Mouse (Mus musculus): ENCODE measurements around the gene Cdk11b. TPM values are rescaled to one million over a fixed set of nuclear protein-coding genes. Genes with fewer than 3 reads are reported as not detected.
"Not testable (repeated sequence)": the region's sequence is repeated elsewhere in the genome, so short reads cannot be mapped to it uniquely, and the experiment has no call there.

Cdk11b gene
- polyA plus RNA-seq, 1 experiment from 2014 or later, result 86.8 TPM

- no peaks in the 10 kb centered on the region for H3K27me3 ChIP-seq
- peaks cover 76% of the 10 kb centered on the region for H3K36me3 ChIP-seq
- 95% methylated on average over 3 of the region's 3 CpGs for WGBS
- ATAC-seq (ENCODE audit: low FRiP score), result no peak
- no peak overlapping the region for H3K4me3 ChIP-seq
- no peak overlapping the region for H3K4me2 ChIP-seq (replicated peaks)
- H3K9ac ChIP-seq, result no peak overlapping the region
- H3K9me3 ChIP-seq (replicated peaks), result no peaks in the 10 kb centered on the region
- no peaks in the 10 kb centered on the region for H3K4me1 ChIP-seq
- no peak overlapping the region for H3K27ac ChIP-seq
Observed at GRCm38 (mm10) chr4:155613264-155613663, 11.4 kb upstream of the Cdk11b start.

DNA sequence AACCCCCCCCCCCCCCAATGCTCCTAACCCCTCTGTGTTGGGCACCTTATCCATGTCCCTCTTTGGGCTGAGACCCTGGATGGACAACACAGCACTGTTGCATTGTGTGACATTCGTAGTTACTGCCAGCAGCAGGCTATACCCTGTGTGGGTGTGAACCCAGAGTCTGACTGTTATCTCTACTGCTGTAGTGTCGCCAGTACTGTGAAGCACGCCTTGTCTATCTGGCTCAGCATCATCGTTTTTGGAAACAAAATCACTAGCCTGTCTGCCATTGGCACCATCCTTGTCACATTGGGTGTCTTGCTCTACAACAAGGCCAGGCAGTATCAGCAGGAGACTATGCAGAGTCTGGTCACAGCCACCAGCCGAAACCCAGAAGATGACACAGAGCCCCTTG is 6.3 kb upstream of the Cdk11b start:
- ATAC-seq (ENCODE audit: low FRiP score), result no peak
- no peak overlapping the region for H3K4me2 ChIP-seq (replicated peaks)
- no peak overlapping the region for H3K9ac ChIP-seq
- no peaks in the 10 kb centered on the region for H3K27me3 ChIP-seq
- no peak overlapping the region for H3K27ac ChIP-seq
- H3K36me3 ChIP-seq, result peaks cover 74% of the 10 kb centered on the region
- no peak overlapping the region for H3K4me3 ChIP-seq
- WGBS, result 86% methylated on average over 5 of the region's 5 CpGs
- H3K4me1 ChIP-seq, result no peaks in the 10 kb centered on the region
- no peaks in the 10 kb centered on the region for H3K9me3 ChIP-seq (replicated peaks)

- no peak overlapping the region for H3K27ac ChIP-seq
- H3K9ac ChIP-seq, result no peak overlapping the region
- H3K9me3 ChIP-seq (replicated peaks), result no peaks in the 10 kb centered on the region
- ATAC-seq (ENCODE audit: low FRiP score), result no peak
- no peaks in the 10 kb centered on the region for H3K27me3 ChIP-seq
- no peak overlapping the region for H3K4me2 ChIP-seq (replicated peaks)
- H3K36me3 ChIP-seq, result peaks cover 68% of the 10 kb centered on the region
- peaks cover 2% of the 10 kb centered on the region; the same call in 1 of the 2 replicates for H3K4me1 ChIP-seq
- no peak overlapping the region for H3K4me3 ChIP-seq
- 87% methylated on average over 6 of the region's 6 CpGs for WGBS
Observed at GRCm38 (mm10) chr4:155630267-155630666, 5.6 kb downstream of the Cdk11b start.

DNA sequence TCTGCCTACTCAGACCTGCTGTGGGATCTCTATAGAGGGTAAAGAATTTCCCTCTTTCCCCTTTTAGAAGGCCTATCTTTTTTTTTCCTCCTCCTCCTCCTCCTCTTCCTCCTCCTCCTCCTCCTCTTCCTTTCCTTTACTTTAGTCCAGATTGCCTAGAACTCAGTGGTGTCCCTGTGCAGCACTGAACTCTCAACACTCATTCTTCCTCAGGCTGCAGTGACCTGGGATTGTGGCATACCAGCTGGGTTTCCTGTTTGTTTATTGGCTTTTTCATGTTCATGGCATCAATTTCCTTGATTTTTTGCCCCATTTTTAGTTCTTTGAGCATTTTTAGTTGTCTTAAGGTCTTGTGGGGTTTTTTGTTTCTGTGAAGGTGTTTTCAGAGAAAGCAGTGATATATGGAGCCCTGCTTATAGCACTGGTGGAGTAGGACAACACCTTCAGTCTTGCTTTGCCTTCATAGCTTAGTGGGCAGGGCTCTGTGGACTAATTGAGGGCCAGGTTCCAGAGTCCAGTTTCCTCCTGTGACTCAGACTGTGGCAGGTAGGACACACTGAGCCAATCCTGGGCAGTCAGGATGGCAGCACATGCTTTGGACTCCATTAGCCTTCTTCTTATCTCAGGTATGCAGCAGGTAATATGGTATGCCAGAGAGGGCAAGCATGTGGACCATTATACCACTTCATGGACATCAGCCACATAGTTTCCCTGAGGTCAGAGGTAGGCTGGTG is 11.3 kb downstream of the Cdk11b start:
- Histone ChIP-seq H3K9me3 (replicated peaks) (no peaks in the 10 kb centered on the region), H3K36me3 (peaks cover 87% of the 10 kb centered on the region), H3K9ac (no peak overlapping the region), H3K4me3 (no peak overlapping the region), H3K27ac (no peak overlapping the region), H3K27me3 (no peaks in the 10 kb centered on the region), H3K4me1 (no peaks in the 10 kb centered on the region), H3K4me2 (replicated peaks) (no peak overlapping the region)
- no peak for ATAC-seq (ENCODE audit: low FRiP score)

- 91% methylated on average over 1 of the region's 1 CpGs for WGBS
- peaks cover 79% of the 10 kb centered on the region for H3K36me3 ChIP-seq
Observed at GRCm38 (mm10) chr4:155643531-155643930, 18.9 kb downstream of the Cdk11b start.

GRCm38 (mm10) chr4:155645308-155645707 is 20.7 kb downstream of the Cdk11b start, which contains the start of gene Gm10563:
TSS of gene Gm10563 (minus strand) at chr4:155645408.
- H3K36me3 ChIP-seq, result peaks cover 83% of the 10 kb centered on the region
- H3K27me3 ChIP-seq; H3K9ac ChIP-seq; H3K9me3 ChIP-seq (replicated peaks); H3K27ac ChIP-seq; H3K4me3 ChIP-seq; ATAC-seq (ENCODE audit: low FRiP score); H3K4me1 ChIP-seq; H3K4me2 ChIP-seq (replicated peaks): not testable (repeated sequence)
- 98% methylated on average over 2 of the region's 2 CpGs for WGBS

More at GRCm38 (mm10) chr4:155643531-155643930, 18.9 kb downstream of the Cdk11b start:
- Histone ChIP-seq H3K4me2 (replicated peaks) (no peak overlapping the region), H3K9me3 (replicated peaks) (no peaks in the 10 kb centered on the region), H3K9ac (no peak overlapping the region), H3K27me3 (no peaks in the 10 kb centered on the region), H3K27ac (no peak overlapping the region), H3K4me1 (no peaks in the 10 kb centered on the region), H3K4me3 (no peak overlapping the region)
- no peak for ATAC-seq (ENCODE audit: low FRiP score)

DNA sequence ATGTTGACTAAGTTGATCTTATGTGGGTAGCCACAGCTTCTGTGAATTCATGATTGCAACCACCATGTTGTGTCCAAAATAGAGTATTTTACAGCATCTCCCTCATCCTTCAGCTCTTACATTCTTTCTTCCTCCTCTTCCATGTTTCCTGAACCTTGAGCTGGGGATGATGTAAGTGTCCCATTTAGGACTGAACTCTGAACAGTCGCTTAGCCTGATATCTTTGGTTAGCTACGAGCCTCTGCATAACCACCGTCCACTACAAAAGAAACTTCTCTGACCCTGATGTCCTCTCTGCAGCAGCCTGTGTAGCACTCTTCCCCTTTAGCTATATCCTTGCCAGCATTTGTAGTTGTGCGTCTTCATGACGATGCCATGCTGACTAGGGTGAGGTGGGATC is 21.1 kb downstream of the Cdk11b start:
- 98% methylated on average over 5 of the region's 5 CpGs for WGBS
- Histone ChIP-seq H3K36me3 (peaks cover 83% of the 10 kb centered on the region), H3K9ac (no peak overlapping the region), H3K4me2 (replicated peaks) (no peak overlapping the region), H3K27me3 (peaks cover 4% of the 10 kb centered on the region), H3K4me3 (no peak overlapping the region), H3K9me3 (replicated peaks) (no peaks in the 10 kb centered on the region), H3K27ac (no peak overlapping the region), H3K4me1 (no peaks in the 10 kb centered on the region)
- ATAC-seq (ENCODE audit: low FRiP score), result no peak

DNA sequence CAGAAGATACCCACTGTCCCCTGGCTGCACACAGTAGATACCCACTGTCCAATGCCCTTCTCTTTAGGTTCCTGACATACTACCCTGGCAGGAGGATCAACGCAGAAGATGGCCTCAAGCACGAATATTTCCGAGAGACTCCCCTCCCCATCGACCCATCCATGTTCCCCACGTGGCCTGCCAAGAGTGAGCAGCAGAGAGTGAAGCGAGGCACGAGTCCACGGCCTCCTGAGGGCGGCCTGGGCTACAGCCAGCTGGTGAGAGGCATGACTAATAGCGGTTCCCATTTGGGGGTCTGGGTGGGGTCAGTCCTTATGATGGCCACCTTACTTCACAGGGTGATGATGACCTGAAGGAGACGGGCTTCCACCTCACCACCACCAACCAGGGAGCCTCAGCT is 24.7 kb downstream of the Cdk11b start:
- Histone ChIP-seq H3K4me1 (peaks cover 21% of the 10 kb centered on the region), H3K27me3 (peaks cover 41% of the 10 kb centered on the region), H3K4me3 (no peak overlapping the region), H3K9me3 (replicated peaks) (no peaks in the 10 kb centered on the region), H3K9ac (no peak overlapping the region), H3K36me3 (peaks cover 58% of the 10 kb centered on the region), H3K27ac (no peak overlapping the region), H3K4me2 (replicated peaks) (no peak overlapping the region)
- no peak for ATAC-seq (ENCODE audit: low FRiP score)
- WGBS, result 93% methylated on average over 11 of the region's 11 CpGs

- H3K27me3 ChIP-seq, result peaks cover 64% of the 10 kb centered on the region
- no peak overlapping the region for H3K27ac ChIP-seq
- H3K36me3 ChIP-seq, result peaks cover 55% of the 10 kb centered on the region
- no peak overlapping the region for H3K4me2 ChIP-seq (replicated peaks)
- no peak for ATAC-seq (ENCODE audit: low FRiP score)
- H3K9me3 ChIP-seq (replicated peaks), result no peaks in the 10 kb centered on the region
- no peak overlapping the region for H3K4me3 ChIP-seq
- peaks cover 32% of the 10 kb centered on the region for H3K4me1 ChIP-seq
- 64% methylated on average over 15 of the region's 15 CpGs for WGBS
- H3K9ac ChIP-seq, result no peak overlapping the region
Observed at GRCm38 (mm10) chr4:155651553-155652269, 27.1 kb downstream of the Cdk11b start.

DNA sequence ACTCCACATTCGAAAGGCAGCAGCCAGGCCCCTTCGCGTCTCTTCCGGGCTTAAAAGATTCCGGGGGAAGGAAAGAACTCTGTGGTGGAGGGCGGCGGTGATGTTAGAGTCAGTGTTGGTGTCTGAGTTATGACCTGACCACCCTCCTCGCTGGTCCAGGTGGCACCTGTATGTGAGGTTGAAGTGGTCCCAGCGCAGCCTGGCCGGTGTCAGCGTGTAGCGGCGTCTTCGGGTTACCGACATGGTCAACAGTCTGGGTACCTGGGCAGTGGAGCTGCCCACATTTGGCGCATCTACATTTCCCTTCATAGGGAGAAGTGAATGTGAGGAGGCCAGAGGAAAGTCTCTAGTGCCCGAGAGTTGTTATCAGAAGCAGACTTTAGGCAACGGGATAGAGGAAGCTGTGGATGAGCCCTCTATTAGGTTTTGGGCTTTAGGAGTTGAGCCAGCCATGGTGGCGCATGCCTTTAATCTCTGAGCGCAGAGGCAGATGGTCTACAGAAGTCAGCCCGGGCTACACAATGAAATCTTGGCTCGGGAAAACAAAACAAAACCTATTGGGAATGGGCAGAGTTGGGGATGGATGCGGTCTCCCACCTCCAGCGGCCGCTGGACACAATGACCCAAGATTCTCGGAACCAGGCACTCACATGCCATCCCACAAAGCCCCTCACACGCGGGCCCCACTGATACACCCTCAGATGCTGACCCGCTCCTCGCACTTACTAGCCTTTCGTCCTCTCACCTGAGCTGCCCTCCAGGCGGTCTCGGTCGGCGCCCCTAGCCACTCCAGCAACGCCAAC is 27.8 kb downstream of the Cdk11b start:
- no peak overlapping the region for H3K27ac ChIP-seq
- ATAC-seq (ENCODE audit: low FRiP score), result no peak
- H3K4me2 ChIP-seq (replicated peaks), result peak overlapping the region; percentile 65
- WGBS, result 20% methylated on average over 36 of the region's 36 CpGs
- peaks cover 32% of the 10 kb centered on the region for H3K4me1 ChIP-seq
- H3K27me3 ChIP-seq, result peaks cover 71% of the 10 kb centered on the region
- H3K9me3 ChIP-seq (replicated peaks), result no peaks in the 10 kb centered on the region
- peak overlapping the region; percentile 34 for H3K4me3 ChIP-seq
- H3K9ac ChIP-seq, result peak overlapping the region; percentile 67
- H3K36me3 ChIP-seq, result peaks cover 54% of the 10 kb centered on the region

- Histone ChIP-seq H3K9me3 (replicated peaks) (no peaks in the 10 kb centered on the region), H3K4me1 (peaks cover 32% of the 10 kb centered on the region), H3K4me2 (replicated peaks) (peak within 1 kb of the TSS; percentile 65), H3K36me3 (peaks cover 49% of the 10 kb centered on the region), H3K27ac (no peak within 1 kb of the TSS), H3K27me3 (peaks cover 71% of the 10 kb centered on the region), H3K4me3 (peak within 1 kb of the TSS; percentile 34), H3K9ac (peak within 1 kb of the TSS; percentile 67)
- WGBS, result 1% methylated on average over 33 of the region's 33 CpGs
- ATAC-seq (ENCODE audit: low FRiP score), result peak; percentile 41
Observed at GRCm38 (mm10) chr4:155653086-155653450, 28.4 kb downstream of the Cdk11b start, which contains the start of gene Mmp23. TSS of gene Mmp23 (minus strand) at chr4:155653384.

Measured in hindbrain, embryonic 12.5 days (tissue).